Comparison of ENCODE assay signal across 8 mouse cellular contexts in the genomic region with DNA sequence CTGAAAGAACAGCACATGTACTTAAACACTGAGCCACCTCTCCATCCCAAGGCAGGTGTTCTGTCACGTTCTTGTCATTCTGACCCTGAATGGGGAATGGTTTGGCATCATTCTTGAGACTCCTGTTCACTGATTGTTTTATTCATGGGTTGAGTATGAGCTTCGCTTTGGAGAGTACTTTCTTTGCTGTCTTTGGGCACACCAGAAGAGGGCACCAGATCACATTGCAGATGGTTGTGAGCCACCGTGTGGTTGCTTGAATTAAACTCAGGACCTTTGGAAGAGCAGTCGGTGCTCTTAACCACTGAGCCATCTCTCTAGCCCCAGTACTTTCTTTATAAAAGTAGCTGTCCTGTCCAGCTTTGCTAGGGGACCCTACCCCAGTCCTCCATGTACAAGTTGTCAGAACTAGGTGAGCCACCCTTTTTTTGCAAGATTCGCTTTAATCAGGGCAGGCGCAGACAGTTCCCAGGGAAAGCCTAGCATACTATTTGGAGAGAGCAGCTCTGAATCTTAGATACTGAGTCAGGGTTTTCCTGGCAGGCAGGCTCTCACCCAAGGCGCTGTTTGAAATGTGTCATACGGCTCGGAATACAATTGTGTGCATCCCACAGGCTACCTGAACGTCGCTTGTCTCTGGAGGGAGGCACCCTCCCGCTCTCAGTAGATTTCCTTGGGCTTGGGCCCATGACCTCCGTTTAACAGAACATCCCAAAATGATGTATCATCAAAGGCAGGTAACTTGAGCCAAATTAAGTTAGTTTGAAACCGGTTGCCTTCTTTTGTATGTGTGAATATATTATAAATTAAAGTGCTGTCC.
DNase-seq lines count a peak whose midpoint lies in the region; ATAC-seq and TF ChIP-seq lines count a peak whose summit lies in the region.

No protein-coding gene starts in this region.

- no peaks in the 10 kb centered on the region for H3K27me3 ChIP-seq in midbrain, postnatal 0 days (ENCODE audit: insufficient read depth, low read length)

- H3K36me3 ChIP-seq in midbrain, postnatal 0 days (ENCODE audit: insufficient read depth, low read length) = no peaks in the 10 kb centered on the region

- no peaks in the 10 kb centered on the region for H3K4me1 ChIP-seq in midbrain, postnatal 0 days (ENCODE audit: insufficient read depth, low read length)

- peak overlapping the region; percentile 20 for H3K4me2 ChIP-seq in midbrain, postnatal 0 days (ENCODE audit: low read depth, low read length, poor library complexity, severe bottlenecking)

- no peak overlapping the region for H3K27ac ChIP-seq in midbrain, postnatal 0 days (ENCODE audit: low read depth, low read length)

- peak; percentile 87 for ATAC-seq in frontal cortex, adult (ENCODE audit: low TSS enrichment)
- peak; percentile 33; the same call in 1 of the 2 replicates for ATAC-seq in midbrain, postnatal 0 days (ENCODE audit: low FRiP score)

- WGBS in midbrain, postnatal 0 days = 20% methylated on average over 14 of the region's 14 CpGs

- peak; percentile 75 for TF ChIP-seq CTCF in midbrain, postnatal 0 days (IDR thresholded peaks at IDR 0.05)

- H3K9ac ChIP-seq in midbrain, postnatal 0 days (replicated peaks; ENCODE audit: low read length, poor library complexity, severe bottlenecking) = no peak overlapping the region

- no peak overlapping the region for H3K4me3 ChIP-seq in midbrain, postnatal 0 days (ENCODE audit: low read depth, low read length)

- no peak for DNase-seq in frontal cortex, postnatal 10 days (ENCODE audit: low spot score in 2 of 2)
- peak; percentile 49 for DNase-seq in right cerebral cortex, adult 18-20 months
- no peak for DNase-seq in right cerebral cortex, postnatal 10 days (ENCODE audit: low spot score in 2 of 2)
- peak; percentile 28 to 50 for DNase-seq in frontal cortex, postnatal 36 days (ENCODE audit: low spot score in 2 of 2)
- DNase-seq in midbrain, postnatal 0 days (ENCODE audit: low spot score) = peak; percentile 36
- no peak for DNase-seq in lung, postnatal 36 days
- DNase-seq in testis, postnatal 14 days (ENCODE audit: low spot score) = no peak

- H3K9me3 ChIP-seq in midbrain, postnatal 0 days (ENCODE audit: low read length) = no peaks in the 10 kb centered on the region

Comparison
In these comparisons a context has a peak if more than half of its experiments do, and no peak if none do; other contexts are left out.
1. DNase-seq: peak in right cerebral cortex, adult 18-20 months (single experiment), frontal cortex, postnatal 36 days (2 of 2) and midbrain, postnatal 0 days (single experiment); none in frontal cortex, postnatal 10 days (0 of 2), right cerebral cortex, postnatal 10 days (0 of 2), lung, postnatal 36 days (single experiment) and testis, postnatal 14 days (single experiment).